Mouse (Mus musculus) hindbrain, embryonic 11.5 days (tissue): Measurements from ENCODE around the gene Gm10959. TPM values are rescaled to one million over a fixed set of nuclear protein-coding genes. Genes with fewer than 3 reads are reported as not detected.

ENCODE experiments used
- ATAC-seq: fragments of 200-750 bp; cut with Nextera tagmentation; 2 replicates; pipeline ENCODE4 v1.8.0; 2017; ENCODE audit warnings: mild to moderate bottlenecking, moderate TSS enrichment, moderate library complexity; ENCODE audit not compliant: low FRiP score
- DNase-seq: peaks from one replicate; pipeline ENCODE4 v3.0.0-alpha.2; 2015; ENCODE audit warnings: low spot score
- H3K27ac ChIP-seq: fragments of 300-500 bp; sonication (generic); 2 replicates; pipeline ENCODE4 v1.5.1; 2014; ENCODE audit warnings: mild to moderate bottlenecking, low read depth, low read length
- H3K27me3 ChIP-seq: fragments of 300-500 bp; sonication (generic); 2 replicates; pipeline ENCODE4 v1.6.1; 2014; ENCODE audit warnings: mild to moderate bottlenecking, low read length, moderate library complexity, mixed read lengths; ENCODE audit not compliant: control insufficient read depth, insufficient read depth
- H3K36me3 ChIP-seq: fragments of 300-500 bp; sonication (generic); 2 replicates; pipeline ENCODE4 v1.6.1; 2014; ENCODE audit warnings: mild to moderate bottlenecking, low read length, moderate library complexity, mixed read lengths; ENCODE audit not compliant: control insufficient read depth, insufficient read depth
- H3K4me1 ChIP-seq: fragments of 300-500 bp; sonication (generic); replicated peaks from 2 replicates; pipeline ENCODE4 v1.6.1; 2014; ENCODE audit warnings: low read length, mixed read lengths; ENCODE audit not compliant: control insufficient read depth, insufficient read depth
- H3K4me2 ChIP-seq: fragments of 300-500 bp; sonication (generic); replicated peaks from 2 replicates; pipeline ENCODE4 v1.6.1; 2014; ENCODE audit warnings: mild to moderate bottlenecking, low read depth, low read length
- H3K4me3 ChIP-seq: fragments of 300-500 bp; sonication (generic); 2 replicates; pipeline ENCODE4 v1.5.1; 2014; ENCODE audit warnings: low read depth, low read length
- H3K9ac ChIP-seq: fragments of 300-500 bp; sonication (generic); 2 replicates; pipeline ENCODE4 v1.6.1; 2014; ENCODE audit warnings: low read depth, low read length
- H3K9me3 ChIP-seq: fragments of 300-500 bp; sonication (generic); 2 replicates; pipeline ENCODE4 v1.6.1; 2016; ENCODE audit warnings: low read length; ENCODE audit not compliant: control insufficient read depth
- WGBS: fragments of 180-500 bp; shearing (Covaris S2); extraction: QIAGEN DNeasy Blood & Tissue Kit; methylation state at CpG from one replicate; pipeline ENCODE4 v1.1.7; 2014; 5-methylcytosine and 5-hydroxymethylcytosine counted together
- polyA plus RNA-seq: library from polyadenylated mRNA; unstranded; fragments of >200 nt; fragmentation: Nextera tagmentation; extraction: Ambion mirVana; gene quantifications from 2 replicates; pipeline ENCODE4 v1.2.1, GENCODE M21; 2014

Gene Gm10959
- polyA plus RNA-seq, 1 experiment from 2014 or later, result not detected

DNA sequence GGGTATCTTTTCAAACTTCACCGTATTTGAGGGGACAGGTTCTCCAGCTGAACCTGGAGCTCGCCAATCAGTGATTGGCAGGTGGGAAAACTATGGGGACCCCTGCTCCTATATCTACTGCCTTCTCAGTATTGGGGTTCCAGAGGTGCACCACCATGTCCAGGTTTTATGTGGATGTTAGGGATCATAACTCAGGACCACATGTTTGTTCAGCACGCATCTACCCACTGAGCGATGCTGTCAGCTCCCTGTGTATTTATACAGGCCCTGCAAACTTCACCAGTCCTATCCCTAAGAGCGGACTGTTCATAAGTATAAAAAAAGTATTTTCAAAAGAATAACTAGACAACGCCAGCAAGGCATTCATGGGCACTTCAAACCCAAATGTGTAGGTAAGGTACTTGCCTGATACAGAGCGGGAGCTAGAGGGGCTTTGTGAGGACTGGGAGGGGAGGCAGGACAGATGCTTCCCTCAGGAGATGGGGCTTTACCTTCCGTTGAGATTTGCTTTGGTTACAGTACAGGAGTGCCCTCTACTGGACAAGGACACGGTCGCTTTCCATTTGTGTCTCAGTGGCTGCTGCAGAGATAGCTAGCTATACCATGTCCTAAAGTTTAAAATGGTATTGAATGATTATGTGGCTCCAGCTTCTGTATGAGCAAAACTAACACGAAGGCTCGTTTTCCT lies 15.3 kb downstream of the Gm10959 start:
- WGBS, result 46% methylated on average over 12 of the region's 12 CpGs
- Histone ChIP-seq H3K27ac (no peak overlapping the region), H3K27me3 (no peaks in the 10 kb centered on the region), H3K9ac (no peak overlapping the region), H3K9me3 (no peaks in the 10 kb centered on the region), H3K4me2 (no peak overlapping the region), H3K4me1 (no peaks in the 10 kb centered on the region), H3K4me3 (no peak overlapping the region), H3K36me3 (no peaks in the 10 kb centered on the region)
- DNase-seq (peak; percentile 73), ATAC-seq (peak; percentile 59; the same call in 1 of the 2 replicates)

GRCm38 (mm10) chr3:122898254-122898653 lies 20.9 kb downstream of the Gm10959 start:
- Histone ChIP-seq H3K9me3 (no peaks in the 10 kb centered on the region), H3K4me2 (no peak overlapping the region), H3K36me3 (no peaks in the 10 kb centered on the region), H3K4me1 (no peaks in the 10 kb centered on the region), H3K4me3 (no peak overlapping the region), H3K27ac (no peak overlapping the region), H3K27me3 (no peaks in the 10 kb centered on the region), H3K9ac (no peak overlapping the region)
- 0 out of 2 replicates have a peak, but pooled peaks have one; percentile 22 for ATAC-seq
- WGBS, result 62% methylated on average over 6 of the region's 6 CpGs
- DNase-seq, result no peak

DNA sequence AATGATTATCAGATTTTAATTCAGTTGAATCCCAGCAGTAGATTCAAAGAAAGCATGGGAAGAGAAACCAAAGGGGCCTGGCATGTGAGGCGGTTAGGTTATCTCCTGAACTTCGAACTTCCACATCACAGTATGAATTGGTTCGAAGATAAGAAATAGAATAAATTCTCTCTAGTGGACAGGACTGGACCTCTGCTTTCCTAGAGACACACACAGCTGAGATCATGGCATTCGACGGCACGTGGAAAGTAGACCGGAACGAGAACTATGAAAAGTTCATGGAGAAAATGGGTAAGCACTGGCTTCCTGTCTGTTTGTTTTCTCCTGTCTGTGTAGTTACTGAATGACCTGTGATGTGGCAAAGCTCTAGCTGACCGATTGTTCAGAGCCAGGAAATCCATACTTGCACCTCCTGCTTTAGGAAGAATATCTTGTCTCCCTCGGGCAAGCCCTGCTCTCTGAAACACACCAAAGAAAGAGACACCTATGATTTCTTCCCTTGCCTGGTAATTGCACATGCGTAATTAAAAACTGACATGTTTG lies 23.9 kb downstream of the Gm10959 start:
- Histone ChIP-seq H3K27ac (no peak overlapping the region), H3K9me3 (no peaks in the 10 kb centered on the region), H3K27me3 (no peaks in the 10 kb centered on the region), H3K4me1 (no peaks in the 10 kb centered on the region), H3K9ac (no peak overlapping the region), H3K4me3 (no peak overlapping the region), H3K4me2 (no peak overlapping the region), H3K36me3 (no peaks in the 10 kb centered on the region)
- 86% methylated on average over 11 of the region's 11 CpGs for WGBS
- ATAC-seq (no peak), DNase-seq (no peak)

GRCm38 (mm10) chr3:122894772-122895171 lies 24.4 kb downstream of the Gm10959 start, which contains the start of gene Fabp2:
TSS of gene Fabp2 (plus strand) at chr3:122895072.
- H3K4me3 ChIP-seq, result no peak within 1 kb of the TSS
- DNase-seq, result no peak
- H3K27ac ChIP-seq, result no peak within 1 kb of the TSS
- H3K4me2 ChIP-seq, result no peak within 1 kb of the TSS
- no peaks in the 10 kb centered on the region for H3K9me3 ChIP-seq
- no peaks in the 10 kb centered on the region for H3K4me1 ChIP-seq
- ATAC-seq, result no peak
- no peaks in the 10 kb centered on the region for H3K27me3 ChIP-seq
- no peak within 1 kb of the TSS for H3K9ac ChIP-seq
- 92% methylated on average over 3 of the region's 3 CpGs for WGBS
- H3K36me3 ChIP-seq, result no peaks in the 10 kb centered on the region

- Histone ChIP-seq H3K27ac (no peak overlapping the region), H3K4me2 (no peak overlapping the region), H3K4me1 (no peaks in the 10 kb centered on the region), H3K27me3 (no peaks in the 10 kb centered on the region), H3K4me3 (no peak overlapping the region), H3K9me3 (no peaks in the 10 kb centered on the region), H3K9ac (no peak overlapping the region), H3K36me3 (no peaks in the 10 kb centered on the region)
- no peak for DNase-seq
- no peak for ATAC-seq
- 92% methylated on average over 5 of the region's 5 CpGs for WGBS
These were observed 30.8 kb downstream of the Gm10959 start for GRCm38 (mm10) chr3:122888371-122888819.

DNA sequence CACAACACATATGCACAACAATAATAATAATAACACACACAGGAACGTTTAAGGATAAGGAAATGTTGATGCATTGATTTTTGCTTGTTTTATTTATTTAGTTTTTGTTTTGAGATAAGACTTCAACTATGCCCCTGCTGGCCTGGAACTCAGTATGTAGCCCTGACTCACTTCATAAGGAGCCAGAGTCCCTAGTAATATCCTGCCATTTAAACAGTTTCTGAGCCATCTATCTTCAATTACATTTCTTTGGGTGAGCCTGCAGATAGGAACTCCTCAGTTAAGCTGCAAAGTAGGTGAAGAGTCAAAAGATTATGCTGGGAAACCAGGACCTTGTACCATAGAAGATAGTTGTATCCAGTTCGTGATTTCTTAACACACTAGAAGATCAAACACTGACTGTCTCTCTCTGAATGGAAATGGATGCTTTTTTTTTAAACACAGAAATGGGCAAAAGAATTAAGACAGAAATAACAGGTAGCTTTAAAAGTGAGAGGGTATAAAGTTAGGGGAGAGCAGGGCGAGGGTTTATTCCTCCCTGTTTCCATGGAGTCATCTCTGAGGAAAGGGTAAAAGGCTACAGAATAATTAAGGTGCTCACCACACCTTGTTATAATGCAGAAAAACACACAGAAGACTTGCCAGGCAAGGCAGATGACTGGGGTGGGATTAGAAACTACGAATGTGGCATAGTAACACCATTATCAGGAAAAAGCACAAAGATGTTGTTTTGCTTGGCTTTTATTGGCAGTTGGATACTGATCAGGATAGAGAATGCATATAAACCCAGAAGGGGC lies 31.5 kb downstream of the Gm10959 start:
- DNase-seq, result no peak
- Histone ChIP-seq H3K36me3 (no peaks in the 10 kb centered on the region), H3K9me3 (no peaks in the 10 kb centered on the region), H3K27me3 (no peaks in the 10 kb centered on the region), H3K4me2 (no peak overlapping the region), H3K9ac (no peak overlapping the region), H3K4me3 (no peak overlapping the region), H3K4me1 (no peaks in the 10 kb centered on the region), H3K27ac (no peak overlapping the region)
- ATAC-seq, result no peak
- 84% methylated on average over 4 of the region's 4 CpGs for WGBS

DNA sequence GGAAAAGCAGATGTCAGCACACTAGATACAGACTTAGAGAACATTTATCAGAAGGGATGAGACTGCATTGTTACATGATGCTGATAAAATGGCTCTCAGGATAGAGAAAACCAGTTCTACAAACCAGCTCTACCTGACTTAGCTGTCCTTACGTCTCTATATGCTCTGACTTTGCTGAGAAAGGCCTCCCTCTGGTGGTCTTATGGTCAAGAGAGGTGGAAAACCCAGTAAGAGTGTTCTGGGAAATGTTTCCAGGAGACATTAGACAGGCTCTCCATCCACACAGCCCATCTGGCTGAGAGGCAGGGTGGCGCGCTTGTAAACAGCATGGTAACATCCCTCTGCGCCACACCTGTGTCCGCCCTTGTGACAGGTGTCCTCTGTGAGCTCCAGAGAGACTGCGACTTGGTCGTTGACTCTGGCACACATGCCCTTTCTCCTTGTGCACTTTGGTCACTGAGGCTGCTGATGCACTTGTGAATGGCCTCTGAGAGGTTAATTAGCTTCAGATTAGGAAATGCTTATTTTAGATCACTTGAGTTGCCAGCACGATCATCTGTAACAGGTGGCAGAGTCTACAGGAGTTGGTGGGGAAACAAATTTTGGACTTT lies 40.4 kb downstream of the Gm10959 start:
- H3K36me3 ChIP-seq, result no peaks in the 10 kb centered on the region
- H3K9me3 ChIP-seq, result no peaks in the 10 kb centered on the region
- no peak overlapping the region for H3K4me3 ChIP-seq
- H3K4me2 ChIP-seq, result no peak overlapping the region
- no peaks in the 10 kb centered on the region for H3K27me3 ChIP-seq
- WGBS, result 90% methylated on average over 8 of the region's 8 CpGs
- no peak overlapping the region for H3K27ac ChIP-seq
- ATAC-seq, result no peak
- H3K4me1 ChIP-seq, result no peaks in the 10 kb centered on the region
- H3K9ac ChIP-seq, result no peak overlapping the region
- no peak for DNase-seq

GRCm38 (mm10) chr3:122877543-122877942 lies 41.6 kb downstream of the Gm10959 start:
- H3K4me3 ChIP-seq, result no peak overlapping the region
- no peak overlapping the region for H3K9ac ChIP-seq
- no peak overlapping the region for H3K27ac ChIP-seq
- H3K36me3 ChIP-seq, result no peaks in the 10 kb centered on the region
- DNase-seq (no peak), ATAC-seq (no peak)
- no peaks in the 10 kb centered on the region for H3K4me1 ChIP-seq
- no peaks in the 10 kb centered on the region for H3K27me3 ChIP-seq
- WGBS, result 96% methylated on average over 3 of the region's 3 CpGs
- no peaks in the 10 kb centered on the region for H3K9me3 ChIP-seq
- H3K4me2 ChIP-seq, result no peak overlapping the region
